Mouse (Mus musculus) layer of hippocampus, adult 8-10 months (tissue): ENCODE results near the gene Nat8f4. TPM values are rescaled to one million over a fixed set of nuclear protein-coding genes. Genes with fewer than 3 reads are reported as not detected.

Experiments used
- total RNA-seq, 4 experiments: library from RNA; stranded (reverse); gene quantifications; 2 replicates each; pipeline ENCODE4 v1.2.4; 2022

Gene Nat8f4
- total RNA-seq, 4 experiments from 2014 or later, result 6.0 to 10.0 (median 8.9) TPM

Other genes with a start within 250 kb of the Nat8f4 start
- 1 to 10 TPM; 4.1 to 5.6 (median 4.7) TPM for gene Nat8f7, start 191.7 kb downstream of the Nat8f4 start, total RNA-seq
- gene Nat8f3, start 139.1 kb downstream of the Nat8f4 start, total RNA-seq, result 1 to 10 TPM; 2.8 to 4.6 (median 3.5) TPM
- gene Nat8f6, start 83.9 kb downstream of the Nat8f4 start, total RNA-seq, result 1 to 10 TPM in 3 of 4 experiments, under 1 TPM in 1; 0.56 to 3.3 (median 2.6) TPM
- gene Nat8f5, start 83.9 kb downstream of the Nat8f4 start, total RNA-seq, result 10 to 100 TPM in 1 of 4 experiments, 1 to 10 TPM in 3; 6.3 to 10.0 (median 7.3) TPM
- gene Nat8, start 72.8 kb downstream of the Nat8f4 start, total RNA-seq, result 1 to 10 TPM; 4.1 to 7.1 (median 4.9) TPM
- gene Nat8f2, start 35.7 kb downstream of the Nat8f4 start, total RNA-seq, result 1 to 10 TPM; 2.7 to 4.0 (median 3.3) TPM
- 100 to 1,000 TPM in 1 of 4 experiments, 10 to 100 TPM in 3; 65.5 to 103 (median 79.0) TPM for gene Tprkb, start 7.0 kb upstream of the Nat8f4 start, total RNA-seq
- gene Nat8f1, start 10.8 kb upstream of the Nat8f4 start, total RNA-seq, result 10 to 100 TPM; 22.5 to 35.0 (median 27.1) TPM
- gene Dusp11, start 56.8 kb upstream of the Nat8f4 start, total RNA-seq, result 100 to 1,000 TPM in 1 of 4 experiments, 10 to 100 TPM in 3; 67.2 to 128 (median 86.1) TPM
- gene Figla, start 111.3 kb upstream of the Nat8f4 start, total RNA-seq, result not detected
- 100 to 1,000 TPM; 231 to 268 (median 258) TPM for gene Add2, start 123.8 kb upstream of the Nat8f4 start, total RNA-seq